Mouse (Mus musculus) intestine, embryonic 16.5 days (tissue): ENCODE results near the gene Fam189a1. TPM values are rescaled to one million over a fixed set of nuclear protein-coding genes. Genes with fewer than 3 reads are reported as not detected.

Source experiments
- ATAC-seq: fragments of 200-750 bp; cut with Nextera tagmentation; 2 replicates; pipeline ENCODE4 v1.8.0; 2017; ENCODE audit warnings: moderate TSS enrichment, moderate library complexity
- H3K27ac ChIP-seq: fragments of 300-500 bp; sonication (generic); 2 replicates; pipeline ENCODE4 v1.5.1; 2014; ENCODE audit warnings: mild to moderate bottlenecking, low read length
- H3K27me3 ChIP-seq: fragments of 300-500 bp; sonication (generic); replicated peaks from 2 replicates; pipeline ENCODE4 v1.6.1; 2014; ENCODE audit warnings: low read length, control low read depth, mixed read lengths; ENCODE audit not compliant: control insufficient read depth, insufficient read depth
- H3K36me3 ChIP-seq: fragments of 300-500 bp; sonication (generic); 2 replicates; pipeline ENCODE4 v1.6.1; 2014; ENCODE audit warnings: low read length, control low read depth; ENCODE audit not compliant: control insufficient read depth, insufficient read depth
- H3K4me1 ChIP-seq: fragments of 300-500 bp; sonication (generic); 2 replicates; pipeline ENCODE4 v1.6.1; 2014; ENCODE audit warnings: low read length, control low read depth, mixed read lengths; ENCODE audit not compliant: control insufficient read depth, insufficient read depth
- H3K4me2 ChIP-seq: fragments of 300-500 bp; sonication (generic); 2 replicates; pipeline ENCODE4 v1.6.1; 2014; ENCODE audit warnings: low read depth, low read length, control low read depth
- H3K4me3 ChIP-seq: fragments of 300-500 bp; sonication (generic); 2 replicates; pipeline ENCODE4 v1.5.1; 2014; ENCODE audit warnings: mild to moderate bottlenecking, low read length
- H3K9ac ChIP-seq: fragments of 300-500 bp; sonication (generic); 2 replicates; pipeline ENCODE4 v1.6.1; 2014; ENCODE audit warnings: low read depth, low read length
- H3K9me3 ChIP-seq: fragments of 300-500 bp; sonication (generic); 2 replicates; pipeline ENCODE4 v1.6.1; 2016; ENCODE audit warnings: low read length, control low read depth; ENCODE audit not compliant: control insufficient read depth
- WGBS: fragments of 180-500 bp; shearing (Covaris S2); extraction: QIAGEN DNeasy Blood & Tissue Kit; methylation state at CpG from one replicate; pipeline ENCODE4 v1.1.7; 2014; 5-methylcytosine and 5-hydroxymethylcytosine counted together
- polyA plus RNA-seq: library from polyadenylated mRNA; unstranded; fragments of >200 nt; fragmentation: Nextera tagmentation; extraction: Ambion mirVana; gene quantifications from 2 replicates; pipeline ENCODE4 v1.2.1, GENCODE M21; 2015

Gene Fam189a1
- polyA plus RNA-seq, 1 experiment from 2014 or later = 0.67 TPM

- Histone ChIP-seq H3K9me3 (no peaks in the 10 kb centered on the region), H3K36me3 (no peaks in the 10 kb centered on the region), H3K4me2 (no peak overlapping the region), H3K4me3 (no peak overlapping the region), H3K27me3 (no peaks in the 10 kb centered on the region), H3K9ac (no peak overlapping the region), H3K4me1 (peaks cover 6% of the 10 kb centered on the region; the same call in 1 of the 2 replicates), H3K27ac (no peak overlapping the region; the same call in 1 of the 2 replicates)
- no peak for ATAC-seq
- 38% methylated on average over 6 of the region's 6 CpGs for WGBS
Observed at GRCm38 (mm10) chr7:65081979-65082777, 74.2 kb downstream of the Fam189a1 start.

DNA sequence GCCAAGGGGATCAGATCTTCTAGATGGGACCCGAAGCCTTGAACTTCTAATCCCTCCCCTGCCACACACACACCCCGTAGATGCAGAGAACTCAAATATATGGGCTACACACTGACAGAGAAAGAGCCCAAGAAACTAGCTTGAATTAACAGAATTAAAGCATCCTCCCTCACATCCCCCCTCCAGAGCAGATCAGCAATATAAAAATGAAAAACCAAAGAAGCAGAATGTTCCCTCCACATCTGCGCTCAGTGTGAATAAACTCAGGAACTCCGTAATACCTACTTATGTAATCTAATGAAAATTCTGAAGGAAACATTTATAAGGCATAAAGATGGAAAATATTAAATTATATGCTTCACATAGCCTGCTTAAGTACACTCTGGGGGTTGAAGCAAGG lies 80.2 kb downstream of the Fam189a1 start:
- H3K27ac ChIP-seq = no peak overlapping the region
- ATAC-seq = no peak
- no peak overlapping the region for H3K4me3 ChIP-seq
- no peak overlapping the region for H3K9ac ChIP-seq
- H3K36me3 ChIP-seq = no peaks in the 10 kb centered on the region
- H3K9me3 ChIP-seq = no peaks in the 10 kb centered on the region
- H3K27me3 ChIP-seq = no peaks in the 10 kb centered on the region
- no peaks in the 10 kb centered on the region for H3K4me1 ChIP-seq
- 85% methylated on average over 4 of the region's 4 CpGs for WGBS
- H3K4me2 ChIP-seq = no peak overlapping the region

DNA sequence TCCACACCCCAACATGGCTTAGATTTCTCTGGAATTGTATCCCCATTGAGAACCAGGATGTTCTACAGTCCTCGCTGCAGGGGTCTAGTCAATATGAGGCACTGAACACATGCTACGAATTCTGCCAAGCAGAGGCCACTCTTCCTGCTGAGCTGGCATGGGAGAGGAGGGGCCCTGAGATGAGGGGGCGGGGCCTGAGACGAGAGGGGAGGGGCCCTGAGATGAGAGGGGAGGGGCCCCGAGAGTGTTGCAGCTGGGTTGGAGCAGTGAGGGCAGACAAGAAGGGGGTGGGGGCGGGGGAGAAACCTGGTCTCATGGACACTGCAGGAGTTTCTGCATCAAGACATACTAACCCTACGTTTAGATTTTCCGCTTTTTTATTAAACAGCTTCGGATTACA lies 82.2 kb downstream of the Fam189a1 start:
- no peaks in the 10 kb centered on the region for H3K4me1 ChIP-seq
- 54% methylated on average over 9 of the region's 9 CpGs for WGBS
- no peaks in the 10 kb centered on the region for H3K27me3 ChIP-seq
- no peak overlapping the region for H3K4me2 ChIP-seq
- H3K36me3 ChIP-seq = no peaks in the 10 kb centered on the region
- no peak for ATAC-seq
- no peak overlapping the region for H3K9ac ChIP-seq
- H3K4me3 ChIP-seq = no peak overlapping the region
- no peak overlapping the region for H3K27ac ChIP-seq
- no peaks in the 10 kb centered on the region for H3K9me3 ChIP-seq

- ATAC-seq = no peak
- Histone ChIP-seq H3K4me2 (no peak overlapping the region), H3K27me3 (no peaks in the 10 kb centered on the region), H3K9ac (no peak overlapping the region), H3K9me3 (no peaks in the 10 kb centered on the region), H3K4me3 (no peak overlapping the region), H3K4me1 (no peaks in the 10 kb centered on the region), H3K36me3 (no peaks in the 10 kb centered on the region), H3K27ac (no peak overlapping the region)
- WGBS = 26% methylated on average over 6 of the region's 6 CpGs
Observed at GRCm38 (mm10) chr7:65073555-65073954, 82.8 kb downstream of the Fam189a1 start.

DNA sequence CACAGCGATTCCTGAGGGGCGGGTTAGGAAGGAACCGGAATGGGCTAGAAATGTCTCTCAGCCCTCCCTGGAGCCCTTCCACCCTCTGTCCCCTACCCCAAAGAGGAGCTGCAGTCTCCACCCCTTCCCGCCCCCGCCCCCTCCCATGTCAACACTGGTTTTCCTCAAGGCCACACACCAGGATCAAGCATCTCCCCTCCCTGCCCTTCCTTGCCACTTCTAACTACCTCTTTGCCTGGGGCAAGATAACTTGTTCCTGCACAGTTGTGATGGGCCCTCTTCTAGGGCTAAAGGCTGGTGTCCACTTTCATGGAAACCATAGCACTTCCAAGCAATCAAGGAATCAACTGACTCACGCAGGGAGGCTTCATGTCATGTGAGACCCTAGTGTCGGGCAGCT lies 90.2 kb downstream of the Fam189a1 start:
- ATAC-seq = no peak
- no peaks in the 10 kb centered on the region for H3K36me3 ChIP-seq
- H3K27me3 ChIP-seq = no peaks in the 10 kb centered on the region
- 80% methylated on average over 7 of the region's 7 CpGs for WGBS
- H3K4me1 ChIP-seq = no peaks in the 10 kb centered on the region
- H3K27ac ChIP-seq = no peak overlapping the region
- no peak overlapping the region for H3K4me3 ChIP-seq
- H3K4me2 ChIP-seq = no peak overlapping the region
- H3K9me3 ChIP-seq = no peaks in the 10 kb centered on the region
- H3K9ac ChIP-seq = no peak overlapping the region

GRCm38 (mm10) chr7:65065457-65065856 lies 90.9 kb downstream of the Fam189a1 start:
- H3K27ac ChIP-seq = no peak overlapping the region
- H3K36me3 ChIP-seq = no peaks in the 10 kb centered on the region
- no peak for ATAC-seq
- H3K27me3 ChIP-seq = no peaks in the 10 kb centered on the region
- H3K4me3 ChIP-seq = no peak overlapping the region
- no peak overlapping the region for H3K9ac ChIP-seq
- WGBS = 80% methylated on average over 7 of the region's 7 CpGs
- no peaks in the 10 kb centered on the region for H3K4me1 ChIP-seq
- no peak overlapping the region for H3K4me2 ChIP-seq
- no peaks in the 10 kb centered on the region for H3K9me3 ChIP-seq

GRCm38 (mm10) chr7:65064638-65065037 lies 91.7 kb downstream of the Fam189a1 start:
- Histone ChIP-seq H3K27ac (no peak overlapping the region), H3K4me2 (no peak overlapping the region), H3K4me1 (no peaks in the 10 kb centered on the region), H3K9me3 (no peaks in the 10 kb centered on the region), H3K36me3 (no peaks in the 10 kb centered on the region), H3K4me3 (no peak overlapping the region), H3K9ac (no peak overlapping the region), H3K27me3 (no peaks in the 10 kb centered on the region)
- no peak for ATAC-seq
- 56% methylated on average over 5 of the region's 5 CpGs for WGBS

DNA sequence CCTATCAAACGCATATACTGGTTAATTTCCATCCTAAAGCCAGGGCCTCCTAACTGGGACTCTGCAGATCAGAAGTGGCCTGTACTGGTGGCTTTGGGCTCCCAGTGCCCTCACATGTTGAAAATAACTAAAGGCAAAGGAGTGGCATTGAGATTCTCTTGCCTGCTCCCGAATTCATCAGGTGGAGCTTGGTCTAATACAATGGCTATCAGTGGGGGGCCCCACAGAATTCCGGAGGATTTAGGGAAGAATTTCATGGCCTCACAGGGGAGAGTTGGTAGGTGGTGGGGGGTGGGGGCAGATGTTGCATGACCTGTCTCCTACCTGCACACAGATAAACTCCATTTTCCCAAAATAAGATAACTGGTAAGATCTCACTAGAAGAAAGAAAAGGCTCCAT lies 92.3 kb downstream of the Fam189a1 start:
- H3K4me3 ChIP-seq = no peak overlapping the region
- H3K9me3 ChIP-seq = no peaks in the 10 kb centered on the region
- H3K36me3 ChIP-seq = no peaks in the 10 kb centered on the region
- no peak overlapping the region for H3K9ac ChIP-seq
- no peak for ATAC-seq
- no peak overlapping the region for H3K4me2 ChIP-seq
- no peak overlapping the region for H3K27ac ChIP-seq
- 45% methylated on average over 3 of the region's 3 CpGs for WGBS
- H3K4me1 ChIP-seq = no peaks in the 10 kb centered on the region
- H3K27me3 ChIP-seq = no peaks in the 10 kb centered on the region

DNA sequence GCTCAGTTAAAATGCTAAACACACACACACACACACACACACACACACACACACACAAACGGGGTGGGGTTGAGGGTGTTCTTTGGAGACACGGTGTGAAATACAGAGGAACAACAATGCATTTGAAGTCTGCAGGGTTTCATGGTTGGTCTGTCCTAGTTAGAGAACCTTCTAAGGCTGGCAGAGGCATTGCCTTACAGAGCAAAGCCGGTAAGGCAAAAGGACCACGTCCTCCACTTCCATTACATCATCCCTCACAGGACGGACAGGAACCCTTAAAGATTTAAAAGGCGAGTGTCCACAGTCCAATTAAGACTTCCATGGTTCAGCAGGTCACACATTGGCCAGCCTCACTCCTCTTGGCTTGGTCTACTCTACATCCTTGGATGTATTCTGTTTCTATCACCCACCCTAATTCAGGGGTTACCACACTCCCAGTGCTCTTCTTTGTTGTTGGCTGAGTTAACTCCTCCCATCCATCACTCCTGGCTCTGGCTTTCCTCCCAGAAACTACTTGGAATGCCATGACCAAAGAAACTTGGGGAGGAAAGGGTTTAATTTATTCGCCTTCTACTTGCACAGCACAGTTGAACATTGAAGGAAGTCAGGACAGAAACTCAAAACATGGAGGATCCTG lies 96.1 kb downstream of the Fam189a1 start:
- no peaks in the 10 kb centered on the region for H3K9me3 ChIP-seq
- no peak overlapping the region for H3K4me3 ChIP-seq
- ATAC-seq = peak; percentile 62
- 57% methylated on average over 7 of the region's 7 CpGs for WGBS
- H3K9ac ChIP-seq = no peak overlapping the region
- no peak overlapping the region for H3K4me2 ChIP-seq
- no peak overlapping the region for H3K27ac ChIP-seq
- no peaks in the 10 kb centered on the region for H3K4me1 ChIP-seq
- no peaks in the 10 kb centered on the region for H3K27me3 ChIP-seq
- no peaks in the 10 kb centered on the region for H3K36me3 ChIP-seq
